Mouse (Mus musculus): ENCODE results near the gene Fam192a.
A peak's percentile ranks its signal among the peaks of the same experiment; 100 is the strongest.

Gene Fam192a

GRCm38 (mm10) chr8:94535631-94536030, 66.2 kb downstream of the Fam192a start:
- DNase-seq (ENCODE audit: extremely low read depth, insufficient read length, low spot score) = no peak

GRCm38 (mm10) chr8:94534612-94535011, 67.2 kb downstream of the Fam192a start:
- DNase-seq (ENCODE audit: extremely low read depth, insufficient read length, low spot score) = no peak

GRCm38 (mm10) chr8:94532873-94533671, 68.7 kb downstream of the Fam192a start, which contains the start of gene Cpne2:
Cpne2 (plus strand) TSS chr8:94532990.
- DNase-seq (ENCODE audit: extremely low read depth, insufficient read length, low spot score) = peak; percentile 86

GRCm38 (mm10) chr8:94532525-94532872, 69.3 kb downstream of the Fam192a start:
- DNase-seq (ENCODE audit: extremely low read depth, insufficient read length, low spot score) = no peak

- peak; percentile 41 for DNase-seq (ENCODE audit: extremely low read depth, insufficient read length, low spot score)
These were observed 69.8 kb downstream of the Fam192a start for GRCm38 (mm10) chr8:94532000-94532399.

GRCm38 (mm10) chr8:94530643-94531042, 71.2 kb downstream of the Fam192a start:
- DNase-seq (ENCODE audit: extremely low read depth, insufficient read length, low spot score) = no peak

- DNase-seq (ENCODE audit: extremely low read depth, insufficient read length, low spot score) = no peak
These were observed 71.9 kb downstream of the Fam192a start for GRCm38 (mm10) chr8:94529875-94530274.

- peak; percentile 64 for DNase-seq (ENCODE audit: extremely low read depth, insufficient read length, low spot score)
These were observed 73.6 kb downstream of the Fam192a start for GRCm38 (mm10) chr8:94528245-94528644.

GRCm38 (mm10) chr8:94527178-94527577, 74.6 kb downstream of the Fam192a start:
- no peak for DNase-seq (ENCODE audit: extremely low read depth, insufficient read length, low spot score)

GRCm38 (mm10) chr8:94524554-94524953, 77.2 kb downstream of the Fam192a start:
- no peak for DNase-seq (ENCODE audit: extremely low read depth, insufficient read length, low spot score)

Data from 3134 (cell line).